Mouse (Mus musculus): ENCODE results near the gene Gm44790. TPM values are rescaled to one million over a fixed set of nuclear protein-coding genes. Genes with fewer than 3 reads are reported as not detected.
"Not testable (repeated sequence)": the region's sequence is repeated elsewhere in the genome, so short reads cannot be mapped to it uniquely, and the experiment has no call there.

Gene Gm44790
- polyA plus RNA-seq, 1 experiment, result not detected

DNA sequence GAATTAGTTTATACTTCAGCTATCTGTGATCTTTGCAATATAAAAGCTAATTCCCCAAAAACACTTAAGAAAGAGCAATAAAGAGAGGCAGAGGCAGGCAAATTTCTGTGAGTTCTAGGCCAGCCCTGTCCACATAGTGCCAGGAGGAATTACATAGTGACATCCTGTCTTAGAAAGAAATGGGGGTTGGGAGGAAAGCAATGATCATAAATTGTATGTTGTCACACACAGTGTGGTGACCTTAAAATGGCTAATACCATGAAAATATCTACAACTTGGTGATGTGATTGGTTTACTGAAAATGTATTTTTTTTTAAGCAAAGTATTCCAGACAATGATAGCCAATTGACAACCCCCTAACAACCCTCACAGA lies 53.3 kb downstream of the Gm44790 start:
- no peaks in the 10 kb centered on the region for H3K9me3 ChIP-seq
- no peaks in the 10 kb centered on the region for H3K27me3 ChIP-seq (replicated peaks)
- H3K4me1 ChIP-seq, result peaks cover 82% of the 10 kb centered on the region
- TF ChIP-seq GATA1 (IDR thresholded peaks at IDR 0.05; ENCODE audit: borderline replicate concordance, low read length) (no peak), FLI1 (IDR thresholded peaks at IDR 0.05; ENCODE audit: low read length) (no peak)
- peaks cover 5% of the 10 kb centered on the region for H3K36me3 ChIP-seq (replicated peaks; ENCODE audit: low read length)
- peak overlapping the region; percentile 89 for H3K4me3 ChIP-seq (replicated peaks)

DNA sequence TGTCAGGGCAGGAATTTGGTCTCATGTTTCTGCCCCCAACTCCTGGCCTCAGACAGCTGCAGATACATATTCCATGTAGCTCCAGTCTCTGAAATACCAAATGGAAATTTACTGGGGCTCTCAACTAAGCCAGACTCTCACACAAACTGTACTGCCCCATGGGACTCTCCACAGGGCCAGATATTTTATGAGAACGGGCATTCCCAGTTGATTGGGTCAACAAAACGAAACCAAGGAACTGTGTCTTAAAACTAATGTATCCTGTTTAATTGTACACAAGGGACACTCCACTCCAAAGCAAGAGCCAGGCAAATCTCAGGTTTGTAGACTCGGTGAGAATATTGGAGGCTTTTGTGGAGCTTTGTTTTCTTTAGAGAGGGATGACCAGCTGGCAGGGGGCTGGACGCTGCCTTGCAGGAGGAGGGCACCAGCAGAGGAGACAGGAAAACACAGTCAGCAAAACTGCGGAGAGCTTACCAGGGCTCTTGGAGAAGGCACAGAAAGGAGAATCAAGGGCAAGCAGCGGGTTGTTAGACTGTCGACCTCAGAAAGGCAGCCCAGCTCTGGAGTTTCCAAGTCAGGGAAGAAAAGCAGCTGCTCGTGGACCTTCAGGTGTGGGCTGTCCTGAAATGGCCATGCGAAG lies 53.9 kb downstream of the Gm44790 start:
- Histone ChIP-seq H3K4me3 (replicated peaks) (peak overlapping the region; percentile 89), H3K4me1 (peaks cover 77% of the 10 kb centered on the region)

DNA sequence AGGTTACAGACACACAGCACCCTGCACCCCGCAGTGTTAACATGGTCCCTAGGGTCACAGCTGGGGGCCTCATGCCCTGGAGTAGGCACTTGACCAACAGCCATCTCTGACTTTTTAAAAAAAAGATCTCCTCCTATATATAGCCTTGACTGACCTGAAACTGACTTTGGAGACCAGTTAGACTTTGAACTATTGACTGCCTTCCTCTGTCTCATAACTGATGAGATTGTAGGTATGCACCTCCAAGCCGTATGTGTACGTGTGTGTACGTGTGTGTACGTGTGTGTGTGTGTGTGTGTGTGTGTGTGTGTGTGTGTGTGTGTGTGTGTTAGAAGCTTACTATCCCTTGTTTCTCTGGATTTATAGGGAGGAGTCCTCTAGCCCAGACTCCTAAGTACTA lies 55.4 kb downstream of the Gm44790 start:
- no peak overlapping the region for H3K4me3 ChIP-seq (replicated peaks)
- H3K4me1 ChIP-seq, result peaks cover 72% of the 10 kb centered on the region
- no peaks in the 10 kb centered on the region for H3K27me3 ChIP-seq (replicated peaks)
- TF ChIP-seq FLI1 (IDR thresholded peaks at IDR 0.05; ENCODE audit: low read length) (no peak), GATA1 (IDR thresholded peaks at IDR 0.05; ENCODE audit: borderline replicate concordance, low read length) (no peak)
- no peaks in the 10 kb centered on the region for H3K36me3 ChIP-seq (replicated peaks; ENCODE audit: low read length)
- H3K9me3 ChIP-seq, result no peaks in the 10 kb centered on the region

More for the DNA sequence above, 53.9 kb downstream of the Gm44790 start:
- H3K9me3 ChIP-seq, result no peaks in the 10 kb centered on the region
- H3K36me3 ChIP-seq (replicated peaks; ENCODE audit: low read length), result peaks cover 3% of the 10 kb centered on the region
- TF ChIP-seq GATA1 (IDR thresholded peaks at IDR 0.05; ENCODE audit: borderline replicate concordance, low read length) (no peak), FLI1 (IDR thresholded peaks at IDR 0.05; ENCODE audit: low read length) (no peak)
- no peaks in the 10 kb centered on the region for H3K27me3 ChIP-seq (replicated peaks)

DNA sequence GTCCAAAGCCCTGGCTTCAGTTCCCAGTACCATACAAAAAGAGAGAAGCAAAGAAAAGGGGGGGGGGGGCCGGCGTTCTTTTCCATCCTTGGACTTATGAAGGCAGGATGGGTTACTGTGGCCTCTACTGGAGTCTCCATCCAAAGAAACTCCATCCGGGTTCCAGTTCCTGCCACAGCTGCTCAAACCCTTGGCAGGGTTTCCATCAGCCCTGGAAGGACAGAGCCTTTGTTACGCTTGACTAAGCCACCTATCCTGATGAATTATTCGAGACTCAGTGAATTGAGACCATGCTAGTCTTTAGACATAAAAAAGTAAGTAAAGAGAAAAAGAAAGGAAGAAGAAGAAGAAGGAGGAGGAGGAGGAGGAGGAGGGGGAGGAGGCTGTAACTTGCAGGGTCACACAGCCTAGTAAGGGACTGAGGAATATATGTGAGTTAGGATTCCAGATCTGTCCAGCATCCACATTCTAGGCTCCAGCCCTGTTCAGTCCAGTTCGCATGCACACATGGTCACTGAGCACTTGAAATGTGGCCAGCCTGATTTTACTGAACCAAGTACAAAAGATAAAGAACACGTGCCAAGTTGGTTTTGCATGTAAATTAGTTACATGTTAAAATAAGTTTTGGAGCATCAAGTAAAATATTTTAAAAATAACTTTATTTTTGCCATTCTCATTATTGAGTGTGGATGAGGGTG lies 59.6 kb downstream of the Gm44790 start:
- Histone ChIP-seq H3K36me3 (replicated peaks; ENCODE audit: low read length) (no peaks in the 10 kb centered on the region), H3K27me3 (replicated peaks) (no peaks in the 10 kb centered on the region)
- TF ChIP-seq GATA1 (IDR thresholded peaks at IDR 0.05; ENCODE audit: borderline replicate concordance, low read length) (no peak), FLI1 (IDR thresholded peaks at IDR 0.05; ENCODE audit: low read length) (no peak)

DNA sequence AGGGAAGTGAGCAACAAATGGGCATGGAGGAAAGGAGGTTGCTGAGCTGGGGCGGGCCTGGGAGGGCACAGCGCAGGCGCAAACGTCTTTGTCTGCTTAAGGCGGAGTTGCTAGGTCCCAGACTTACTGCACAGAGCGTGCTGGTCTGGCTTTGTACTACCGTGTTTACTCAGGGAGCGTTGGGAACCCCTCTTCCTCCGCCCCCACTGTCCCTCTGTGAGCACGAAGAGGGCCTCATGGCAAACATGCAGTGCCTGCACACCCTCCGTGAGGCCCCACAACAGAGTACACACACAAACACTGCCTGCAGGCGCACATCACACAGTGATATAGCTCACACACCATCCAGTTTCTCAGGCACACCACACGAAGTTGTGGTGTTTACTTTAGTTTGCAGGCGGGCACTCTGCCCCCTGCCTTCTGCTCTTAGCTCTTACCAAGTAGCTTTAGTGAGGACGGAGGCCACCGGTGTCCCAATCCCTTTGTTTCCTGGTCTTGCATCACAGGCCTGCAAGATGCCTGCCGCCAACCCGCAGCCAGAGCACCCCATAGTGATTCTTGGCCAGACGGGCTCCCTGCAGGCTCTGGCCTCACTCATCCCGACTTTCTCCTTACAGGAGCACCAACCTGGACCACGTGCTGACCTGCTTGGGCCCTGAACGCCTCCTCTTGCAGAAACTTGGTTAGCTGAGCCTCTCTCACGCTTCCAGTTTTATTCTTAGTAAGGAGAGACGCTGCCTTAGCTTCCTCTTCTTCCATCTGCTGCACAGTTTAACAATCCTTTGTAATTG lies 61.1 kb downstream of the Gm44790 start:
- Histone ChIP-seq H3K36me3 (replicated peaks; ENCODE audit: low read length) (no peaks in the 10 kb centered on the region), H3K27me3 (replicated peaks) (no peaks in the 10 kb centered on the region), H3K4me1 (peaks cover 38% of the 10 kb centered on the region), H3K4me3 (replicated peaks) (peak overlapping the region; percentile 89), H3K9me3 (no peaks in the 10 kb centered on the region)
- TF ChIP-seq FLI1 (IDR thresholded peaks at IDR 0.05; ENCODE audit: low read length), result no peak
- TF ChIP-seq GATA1 (IDR thresholded peaks at IDR 0.05; ENCODE audit: borderline replicate concordance, low read length), result no peak

More for the DNA sequence above, 59.6 kb downstream of the Gm44790 start:
- Histone ChIP-seq H3K9me3 (no peaks in the 10 kb centered on the region), H3K4me3 (replicated peaks) (no peak overlapping the region), H3K4me1 (peaks cover 46% of the 10 kb centered on the region)

DNA sequence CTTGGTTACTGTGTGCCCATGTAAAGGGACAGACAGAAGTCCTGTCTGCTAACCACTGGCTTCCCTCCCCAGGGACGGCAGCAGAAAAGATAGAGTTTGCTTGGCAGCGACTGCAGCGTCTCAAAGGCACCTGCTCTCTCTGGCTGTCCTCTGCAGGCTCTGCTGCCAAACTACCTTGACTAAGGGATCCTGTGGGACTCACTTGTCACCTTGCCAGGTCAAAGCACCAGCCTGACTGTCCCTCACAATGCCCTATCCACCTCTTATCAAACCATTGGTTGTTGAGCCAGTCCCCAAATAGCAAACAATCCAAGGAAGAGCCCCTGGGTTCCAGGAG lies 61.7 kb downstream of the Gm44790 start:
- Histone ChIP-seq H3K4me1 (peaks cover 39% of the 10 kb centered on the region), H3K27me3 (replicated peaks) (no peaks in the 10 kb centered on the region), H3K9me3 (no peaks in the 10 kb centered on the region), H3K4me3 (replicated peaks) (peak overlapping the region; percentile 89), H3K36me3 (replicated peaks; ENCODE audit: low read length) (no peaks in the 10 kb centered on the region)
- no peak for TF ChIP-seq GATA1 (IDR thresholded peaks at IDR 0.05; ENCODE audit: borderline replicate concordance, low read length)
- TF ChIP-seq FLI1 (IDR thresholded peaks at IDR 0.05; ENCODE audit: low read length), result no peak

DNA sequence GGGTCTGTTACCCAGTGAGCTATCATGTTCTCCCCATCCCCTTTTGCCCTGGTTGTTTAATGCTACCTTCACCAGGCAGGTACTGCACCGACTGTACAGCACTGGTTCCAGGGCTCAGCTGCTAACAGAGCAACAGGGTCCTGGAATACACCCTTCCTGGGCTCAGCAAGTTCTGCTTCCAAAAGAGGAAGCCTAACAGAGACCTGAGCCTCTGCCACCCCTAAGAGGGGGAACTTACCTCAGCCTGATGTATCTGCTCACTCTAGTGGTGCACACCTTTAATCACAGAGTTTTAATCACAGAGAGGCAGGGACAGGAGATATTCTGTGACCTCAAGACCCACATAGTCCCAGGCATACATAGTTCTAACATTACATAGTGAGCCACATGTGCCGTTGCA lies 63.5 kb downstream of the Gm44790 start:
- Histone ChIP-seq H3K36me3 (replicated peaks; ENCODE audit: low read length) (no peaks in the 10 kb centered on the region), H3K27me3 (replicated peaks) (no peaks in the 10 kb centered on the region), H3K4me1 (peaks cover 40% of the 10 kb centered on the region), H3K9me3 (peaks cover 2% of the 10 kb centered on the region), H3K4me3 (replicated peaks) (no peak overlapping the region)
- TF ChIP-seq FLI1 (IDR thresholded peaks at IDR 0.05; ENCODE audit: low read length), result no peak
- TF ChIP-seq GATA1 (IDR thresholded peaks at IDR 0.05; ENCODE audit: borderline replicate concordance, low read length), result no peak

DNA sequence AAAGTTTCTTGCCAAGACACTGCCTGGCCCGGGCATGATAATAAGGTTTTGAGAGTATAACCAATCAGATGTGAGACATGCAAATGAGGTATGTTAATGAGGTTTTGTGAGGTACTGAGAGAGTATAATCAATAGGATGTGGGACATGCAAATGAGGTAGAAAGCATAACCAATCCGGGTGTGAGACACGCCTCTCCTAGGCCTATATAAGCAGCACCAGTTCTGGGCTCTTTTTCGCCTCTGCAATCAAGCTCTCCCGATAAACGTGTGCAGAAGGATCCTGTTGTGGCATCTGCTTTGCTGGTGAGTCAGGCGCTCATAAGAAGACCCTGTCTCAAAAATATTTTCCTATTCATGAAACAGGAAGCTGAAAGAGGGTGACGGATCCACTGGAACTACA lies 64.0 kb downstream of the Gm44790 start:
- H3K4me1 ChIP-seq, result peaks cover 40% of the 10 kb centered on the region
- not testable (repeated sequence) for H3K27me3 ChIP-seq (replicated peaks); H3K36me3 ChIP-seq (replicated peaks; ENCODE audit: low read length); H3K4me3 ChIP-seq (replicated peaks); H3K9me3 ChIP-seq

DNA sequence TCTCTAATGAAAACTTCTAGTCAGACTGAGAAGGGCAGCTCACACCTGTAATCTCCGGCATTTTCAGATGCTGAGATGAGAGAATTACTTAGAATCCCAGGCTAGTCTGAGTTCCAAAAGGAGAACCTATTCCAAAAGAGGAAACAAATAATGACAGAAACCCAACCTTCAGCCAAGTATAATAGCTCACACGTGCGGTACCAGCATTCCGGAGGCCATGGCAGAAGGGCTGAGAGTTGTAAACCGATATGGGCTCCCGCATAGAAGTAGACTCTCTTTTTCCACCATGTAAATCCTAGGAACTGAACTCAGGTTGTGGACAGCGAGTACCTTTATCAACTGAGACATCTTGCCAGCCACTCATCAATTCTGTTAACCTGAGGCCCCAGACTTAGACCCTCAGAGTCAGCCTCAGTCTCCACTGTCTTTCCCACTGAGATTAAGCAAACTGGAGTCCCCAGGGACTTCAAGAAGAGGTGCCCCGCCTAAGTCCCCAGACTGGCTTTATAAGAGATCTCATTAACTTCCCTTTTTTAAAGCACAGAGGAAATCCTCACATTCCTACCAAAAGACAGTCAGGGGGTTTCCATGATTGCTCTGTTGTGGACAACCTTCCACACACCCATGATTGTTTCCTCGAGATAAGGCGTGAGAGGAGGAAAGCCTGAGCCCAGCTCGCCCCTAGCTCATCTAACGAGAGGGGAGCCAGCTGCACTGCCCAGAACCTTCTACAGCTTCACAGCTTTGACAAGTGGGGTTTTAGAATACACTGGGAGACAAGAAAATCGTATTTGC lies 67.2 kb downstream of the Gm44790 start:
- TF ChIP-seq FLI1 (IDR thresholded peaks at IDR 0.05; ENCODE audit: low read length), result no peak
- no peak for TF ChIP-seq GATA1 (IDR thresholded peaks at IDR 0.05; ENCODE audit: borderline replicate concordance, low read length)
- H3K4me1 ChIP-seq, result peaks cover 35% of the 10 kb centered on the region
- no peaks in the 10 kb centered on the region for H3K36me3 ChIP-seq (replicated peaks; ENCODE audit: low read length)
- no peaks in the 10 kb centered on the region for H3K27me3 ChIP-seq (replicated peaks)
- H3K4me3 ChIP-seq (replicated peaks), result peak overlapping the region; percentile 59
- H3K9me3 ChIP-seq, result peaks cover 4% of the 10 kb centered on the region

Data from megakaryocyte, embryonic 14.5 days (primary cell).